Mouse (Mus musculus) urinary bladder, postnatal 4 days (tissue): ENCODE data around the gene Smyd2.

ENCODE experiments used
- DNase-seq, 2 experiments: peaks; one replicate each; pipeline ENCODE4 v3.0.0; 2021 to 2022; ENCODE audit warnings: low spot score in 2 of 2

The Smyd2 gene

GRCm38 (mm10) chr1:189921818-189922592 lies at the start of gene Smyd2:
Gene Smyd2 (minus strand): TSS chr1:189922363.
- DNase-seq, result peak; percentile 61 to 70

DNA sequence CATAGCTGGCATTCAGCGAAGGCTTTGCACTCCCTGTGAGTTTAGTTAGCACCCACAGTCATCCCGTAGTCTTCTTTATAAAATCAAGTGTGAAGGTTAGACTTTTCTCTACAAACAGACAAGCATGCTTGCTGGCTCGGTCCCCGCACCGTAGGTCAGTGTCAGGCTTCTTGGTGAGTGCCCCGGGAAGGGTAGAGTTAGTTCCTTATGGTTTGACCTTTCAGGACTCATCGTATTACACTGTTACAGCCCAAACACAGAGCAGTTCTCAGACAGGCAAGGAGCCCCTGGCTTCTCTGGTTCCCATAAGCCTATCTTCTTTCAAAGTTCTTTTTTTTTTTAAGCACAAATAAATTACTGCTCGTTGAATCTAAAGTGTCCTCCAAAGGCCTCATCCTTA lies 48.2 kb upstream of the Smyd2 start:
- DNase-seq, result no peak

DNA sequence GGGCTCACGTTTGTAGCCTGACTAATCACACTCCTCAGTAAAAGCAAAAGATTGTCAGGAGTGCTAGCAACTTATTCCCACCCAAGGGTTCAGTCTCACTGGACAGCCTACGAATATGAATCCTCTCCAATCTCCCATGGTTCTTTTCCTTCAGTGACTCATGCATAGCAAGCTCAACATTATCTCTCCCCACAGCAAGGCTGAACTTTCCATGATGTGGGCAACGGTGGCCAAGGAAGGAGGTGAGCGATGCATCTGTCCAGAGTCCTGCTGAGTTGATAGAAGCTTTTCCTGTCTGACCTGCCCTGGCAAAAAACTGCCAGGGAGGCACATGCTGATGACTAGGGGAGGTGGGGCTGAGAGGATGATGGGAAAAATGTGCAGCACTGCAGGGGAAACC lies 45.9 kb upstream of the Smyd2 start:
- DNase-seq, result no peak

DNA sequence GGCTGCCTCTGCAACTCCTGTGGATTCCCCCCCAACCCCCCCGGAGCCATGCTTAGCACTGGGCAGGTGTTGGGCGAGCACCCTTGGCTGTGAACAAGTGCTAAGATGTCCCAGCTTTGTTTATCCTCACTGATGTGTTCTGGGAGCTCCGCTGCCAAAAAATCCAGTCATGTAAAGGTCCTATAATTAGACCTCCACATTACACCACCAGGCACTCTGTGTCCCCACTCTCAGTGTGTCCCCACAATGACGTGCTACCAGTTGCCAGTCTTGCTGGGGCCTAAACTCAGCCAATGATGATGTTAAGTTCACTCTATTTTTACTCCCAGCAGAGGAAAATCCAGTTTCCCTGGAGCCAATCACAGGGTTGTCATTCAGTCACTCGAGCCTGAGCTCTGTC lies 38.3 kb upstream of the Smyd2 start:
- no peak for DNase-seq

- no peak for DNase-seq
Observed at GRCm38 (mm10) chr1:189959802-189960201, 37.6 kb upstream of the Smyd2 start.

DNA sequence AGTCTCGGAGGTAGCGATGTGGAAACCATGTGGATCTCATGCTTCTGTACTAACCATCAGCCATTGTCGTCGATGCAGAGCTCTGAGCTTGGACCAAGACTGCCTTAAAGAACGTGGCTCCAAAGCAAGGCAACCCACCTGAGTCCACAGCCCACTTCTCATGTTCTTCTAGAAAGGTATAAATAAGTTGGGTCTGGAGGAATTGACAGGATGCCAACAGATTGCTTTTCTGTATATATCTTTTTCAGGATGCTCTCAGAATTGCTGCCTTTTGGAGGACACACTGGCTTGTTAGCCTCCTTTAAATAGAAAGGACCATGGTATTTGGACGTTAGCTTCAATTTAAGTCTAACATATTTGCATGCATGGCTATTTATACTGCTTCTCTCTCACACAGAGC lies 29.7 kb upstream of the Smyd2 start:
- DNase-seq, result no peak

GRCm38 (mm10) chr1:189947411-189947810 lies 25.2 kb upstream of the Smyd2 start:
- no peak for DNase-seq

DNA sequence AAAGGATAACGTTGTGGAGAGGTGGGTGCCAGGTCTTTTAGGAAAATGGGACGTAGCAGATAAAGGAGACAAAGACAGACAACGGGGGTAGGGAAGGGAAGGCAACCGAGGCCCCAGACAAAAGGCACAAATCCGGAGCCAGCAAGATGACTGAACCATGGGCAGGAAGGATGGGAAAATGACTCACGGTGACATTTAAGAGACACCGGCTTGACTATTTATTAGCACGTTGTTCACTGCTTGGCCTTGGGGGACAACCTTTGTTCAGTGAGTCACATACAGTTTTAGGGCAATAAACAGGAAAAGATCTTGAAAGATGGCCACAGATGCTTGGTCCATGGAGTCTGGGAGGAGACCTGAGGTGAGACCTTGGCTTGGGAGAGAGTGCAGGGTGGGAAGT lies 24.0 kb upstream of the Smyd2 start:
- DNase-seq, result no peak

GRCm38 (mm10) chr1:189941786-189942185 lies 19.6 kb upstream of the Smyd2 start:
- no peak for DNase-seq

DNA sequence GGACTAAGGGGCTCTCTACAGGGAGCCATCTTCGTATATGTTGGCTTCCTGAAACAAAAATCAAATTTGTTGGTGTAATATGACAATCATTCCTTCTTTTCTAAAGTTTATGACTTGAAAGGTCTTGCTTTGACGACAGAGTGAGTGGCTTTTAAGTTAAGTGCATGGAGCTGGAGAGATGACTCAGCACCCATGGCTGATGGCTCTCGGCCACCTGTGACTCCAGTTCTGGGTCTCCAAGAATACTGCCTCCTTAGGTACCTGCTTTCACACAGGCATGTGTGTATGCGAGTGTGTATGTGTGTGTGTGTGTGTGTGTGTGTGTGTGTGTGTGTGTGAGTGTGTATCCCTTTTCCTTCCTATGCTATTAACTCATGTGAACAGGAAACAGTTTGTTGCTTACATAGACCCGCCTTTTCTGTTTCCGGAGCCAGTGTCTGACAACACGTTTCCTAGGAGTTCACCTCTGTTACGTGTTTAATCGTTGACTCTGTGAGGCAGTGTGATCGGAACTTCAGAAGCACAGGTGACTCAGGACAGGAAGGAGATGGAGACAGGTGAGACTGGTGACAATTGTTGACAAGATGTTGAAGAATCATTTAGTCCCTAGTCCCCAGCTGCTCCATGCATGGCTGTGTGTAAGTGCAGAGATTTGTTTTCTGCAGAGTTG lies 14.4 kb upstream of the Smyd2 start:
- DNase-seq, result no peak

- DNase-seq, result no peak
Observed at GRCm38 (mm10) chr1:189933480-189934202, 11.5 kb upstream of the Smyd2 start.

- DNase-seq, result no peak
Observed at GRCm38 (mm10) chr1:189932976-189933375, 10.8 kb upstream of the Smyd2 start.

DNA sequence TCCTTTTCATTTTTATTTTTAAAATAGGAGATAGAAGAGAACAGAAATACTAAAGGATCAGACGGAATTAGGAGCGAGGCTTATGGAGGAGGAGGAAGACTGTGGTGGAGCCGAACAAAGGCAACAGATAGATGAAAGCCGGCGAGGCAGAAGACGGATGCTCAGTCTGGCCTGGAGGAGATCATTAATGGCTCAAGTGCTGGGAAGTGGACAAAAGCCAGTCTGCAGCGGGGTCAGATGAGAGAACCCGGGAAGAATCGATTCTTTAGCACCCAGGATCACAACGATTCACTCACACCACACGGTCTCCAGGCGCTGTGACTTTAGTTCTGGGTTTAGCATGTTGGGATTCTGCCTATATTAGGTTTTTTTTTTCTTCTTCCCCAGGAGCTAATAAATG lies 10.0 kb upstream of the Smyd2 start:
- DNase-seq, result no peak

- no peak for DNase-seq
Observed at GRCm38 (mm10) chr1:189929896-189930295, 7.7 kb upstream of the Smyd2 start.

GRCm38 (mm10) chr1:189927644-189928043 lies 5.5 kb upstream of the Smyd2 start:
- DNase-seq, result peak in 1 of 2 experiments; percentile 44

DNA sequence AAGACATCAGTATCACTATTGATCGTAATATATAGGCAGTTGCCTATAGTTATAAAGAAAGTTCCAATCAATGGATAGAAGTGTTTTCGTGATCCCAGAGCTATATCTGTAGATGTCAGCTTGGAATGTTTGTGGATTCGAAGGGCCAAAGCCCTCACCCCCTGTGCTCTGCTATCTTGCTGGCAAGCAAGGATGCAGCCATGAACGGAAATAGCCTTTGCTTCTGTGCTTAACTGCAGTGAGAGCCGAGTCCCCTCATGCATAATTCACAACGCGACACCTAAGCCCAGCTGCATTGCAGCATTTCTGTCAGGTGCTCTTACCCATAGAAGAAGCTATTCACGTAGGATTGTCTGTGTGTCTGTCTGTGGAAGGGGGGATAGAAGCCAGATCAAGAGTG lies 4.1 kb upstream of the Smyd2 start:
- no peak for DNase-seq

GRCm38 (mm10) chr1:189923871-189924568 lies 1.9 kb upstream of the Smyd2 start:
- peak in 1 of 2 experiments; percentile 58 for DNase-seq

GRCm38 (mm10) chr1:189923157-189923556 lies 994 bp upstream of the Smyd2 start:
- no peak for DNase-seq

GRCm38 (mm10) chr1:189922721-189923120 lies 558 bp upstream of the Smyd2 start:
- peak in 1 of 2 experiments; percentile 52 for DNase-seq

- no peak for DNase-seq
Observed at GRCm38 (mm10) chr1:189921568-189921817, 670 bp downstream of the Smyd2 start.

DNA sequence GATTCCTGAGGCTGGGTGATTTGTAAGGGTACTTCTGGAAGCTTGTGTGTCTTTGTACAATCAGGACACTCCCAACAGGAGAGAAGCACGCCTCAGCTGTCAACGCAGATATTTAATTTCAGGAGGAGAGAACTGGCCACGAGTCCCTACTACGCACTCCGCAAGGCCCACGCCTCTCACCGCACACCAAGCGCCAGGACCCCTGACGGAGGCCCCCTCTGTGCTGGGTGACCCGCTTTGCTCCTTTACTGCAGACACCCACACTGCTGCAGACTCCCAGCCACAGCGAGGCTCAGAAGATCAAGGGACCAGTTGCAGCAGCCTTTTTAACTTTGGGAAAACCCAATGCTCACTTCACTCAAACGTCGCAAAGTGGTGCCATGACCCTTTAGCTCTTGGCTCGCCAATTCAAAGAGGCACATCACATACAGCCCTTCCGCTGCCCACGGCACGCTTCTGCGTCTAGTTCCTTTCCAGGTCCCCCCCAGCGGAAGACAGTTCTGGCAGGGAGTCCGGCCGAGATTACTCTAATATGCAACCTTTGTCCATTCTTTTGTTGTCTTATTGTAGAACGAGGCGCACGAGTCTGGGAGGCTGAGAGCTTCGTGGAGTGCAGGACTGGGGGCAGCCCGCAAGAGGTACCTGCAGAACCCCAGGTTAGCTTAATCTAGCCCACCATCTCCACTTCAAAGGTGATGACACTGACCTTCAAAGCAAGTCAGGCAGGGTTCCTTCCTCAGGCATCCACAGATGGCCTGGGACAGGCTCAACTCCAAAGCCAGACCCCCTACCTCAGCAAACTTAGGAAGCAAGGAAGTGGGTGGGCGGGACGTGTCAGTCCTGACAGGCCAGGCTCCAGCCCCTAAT lies 1.2 kb downstream of the Smyd2 start:
- peak; percentile 17 to 57 for DNase-seq
